Mouse (Mus musculus) intestine, postnatal 0 days (tissue): ENCODE measurements around the gene Zbed3. TPM values are rescaled to one million over a fixed set of nuclear protein-coding genes. Genes with fewer than 3 reads are reported as not detected.

Experiments used
- ATAC-seq: fragments of 200-750 bp; cut with Nextera tagmentation; 2 replicates; pipeline ENCODE4 v1.8.0; 2017; ENCODE audit warnings: mild to moderate bottlenecking, moderate TSS enrichment, moderate library complexity
- H3K27ac ChIP-seq: fragments of 300-500 bp; sonication (generic); 2 replicates; pipeline ENCODE4 v1.5.1; 2014; ENCODE audit warnings: mild to moderate bottlenecking, low read depth, low read length, moderate library complexity
- H3K27me3 ChIP-seq: fragments of 300-500 bp; sonication (generic); replicated peaks from 2 replicates; pipeline ENCODE4 v1.6.1; 2014; ENCODE audit warnings: low read length, mixed read lengths; ENCODE audit not compliant: control insufficient read depth, insufficient read depth
- H3K36me3 ChIP-seq: fragments of 300-500 bp; sonication (generic); 2 replicates; pipeline ENCODE4 v1.6.1; 2014; ENCODE audit warnings: mild to moderate bottlenecking, moderate library complexity; ENCODE audit not compliant: control insufficient read depth, insufficient read depth
- H3K4me1 ChIP-seq: fragments of 300-500 bp; sonication (generic); replicated peaks from 2 replicates; pipeline ENCODE4 v1.6.1; 2014; ENCODE audit warnings: antibody characterized with exemption, low read length, mixed read lengths; ENCODE audit not compliant: control insufficient read depth, insufficient read depth
- H3K4me2 ChIP-seq: fragments of 300-500 bp; sonication (generic); replicated peaks from 2 replicates; pipeline ENCODE4 v1.6.1; 2014; ENCODE audit warnings: low read depth, mild to moderate bottlenecking, moderate library complexity
- H3K4me3 ChIP-seq: fragments of 300-500 bp; sonication (generic); 2 replicates; pipeline ENCODE4 v1.5.1; 2014; ENCODE audit warnings: low read depth, low read length
- H3K9ac ChIP-seq: fragments of 300-500 bp; sonication (generic); 2 replicates; pipeline ENCODE4 v1.6.1; 2014; ENCODE audit warnings: mild to moderate bottlenecking, low read depth, low read length
- H3K9me3 ChIP-seq: fragments of 300-500 bp; sonication (generic); 2 replicates; pipeline ENCODE4 v1.6.1; 2016; ENCODE audit warnings: mixed run types; ENCODE audit not compliant: control insufficient read depth
- CTCF ChIP-seq: sonication (generic); IDR thresholded peaks from 2 replicates; pipeline ENCODE4 v1.5.1; 2016; ENCODE audit warnings: low read depth, mild to moderate bottlenecking, control low read depth, antibody characterized with exemption, moderate library complexity
- WGBS: fragments of 180-500 bp; shearing (Covaris S2); extraction: QIAGEN DNeasy Blood & Tissue Kit; methylation state at CpG from one replicate; pipeline ENCODE4 v1.1.7; 2014; 5-methylcytosine and 5-hydroxymethylcytosine counted together
- polyA plus RNA-seq: library from polyadenylated mRNA; unstranded; fragments of >200 nt; fragmentation: Nextera tagmentation; extraction: Ambion mirVana; gene quantifications from 2 replicates; pipeline ENCODE4 v1.2.1, GENCODE M21; 2015

Zbed3 gene
- polyA plus RNA-seq, 1 experiment from 2014 or later = 20.9 TPM

- peak overlapping the region; percentile 100 for H3K27ac ChIP-seq
- H3K9me3 ChIP-seq = no peaks in the 10 kb centered on the region
- no peak for TF ChIP-seq CTCF
- no peaks in the 10 kb centered on the region for H3K27me3 ChIP-seq
- H3K36me3 ChIP-seq = no peaks in the 10 kb centered on the region
- 6% methylated on average over 5 of the region's 5 CpGs for WGBS
- H3K4me2 ChIP-seq = peak overlapping the region; percentile 91
- peak overlapping the region; percentile 100 for H3K9ac ChIP-seq
- peaks cover 8% of the 10 kb centered on the region; the same call in 1 of the 2 replicates for H3K4me1 ChIP-seq
- peak overlapping the region; percentile 95 for H3K4me3 ChIP-seq
- no peak for ATAC-seq
Measured at GRCm38 (mm10) chr13:95327345-95327741, 3.9 kb downstream of the Zbed3 start.

DNA sequence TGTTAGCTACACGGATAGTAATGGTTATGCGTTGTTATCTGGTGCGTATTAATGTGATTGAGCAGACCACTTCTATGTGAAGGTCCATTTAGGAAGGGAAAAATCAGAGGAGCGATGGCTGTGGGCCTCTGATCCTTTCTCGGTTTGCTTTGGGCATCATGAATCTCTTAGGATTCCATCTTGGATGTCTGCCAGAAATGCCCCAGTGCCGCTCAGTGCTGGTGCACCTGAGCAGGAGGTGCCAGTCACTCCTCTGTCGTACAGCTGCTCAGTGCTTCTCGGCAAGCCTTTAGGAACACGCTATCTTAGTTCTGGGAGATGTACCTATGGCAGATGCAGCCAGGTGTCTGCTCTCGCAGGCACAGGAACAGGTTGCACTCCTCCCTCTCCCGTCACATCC is 5.4 kb downstream of the Zbed3 start:
- Histone ChIP-seq H3K4me2 (no peak overlapping the region), H3K9ac (no peak overlapping the region), H3K4me1 (peaks cover 8% of the 10 kb centered on the region; the same call in 1 of the 2 replicates), H3K4me3 (no peak overlapping the region), H3K27ac (no peak overlapping the region), H3K36me3 (no peaks in the 10 kb centered on the region), H3K27me3 (no peaks in the 10 kb centered on the region), H3K9me3 (no peaks in the 10 kb centered on the region)
- no peak for TF ChIP-seq CTCF
- 69% methylated on average over 11 of the region's 11 CpGs for WGBS
- no peak for ATAC-seq

DNA sequence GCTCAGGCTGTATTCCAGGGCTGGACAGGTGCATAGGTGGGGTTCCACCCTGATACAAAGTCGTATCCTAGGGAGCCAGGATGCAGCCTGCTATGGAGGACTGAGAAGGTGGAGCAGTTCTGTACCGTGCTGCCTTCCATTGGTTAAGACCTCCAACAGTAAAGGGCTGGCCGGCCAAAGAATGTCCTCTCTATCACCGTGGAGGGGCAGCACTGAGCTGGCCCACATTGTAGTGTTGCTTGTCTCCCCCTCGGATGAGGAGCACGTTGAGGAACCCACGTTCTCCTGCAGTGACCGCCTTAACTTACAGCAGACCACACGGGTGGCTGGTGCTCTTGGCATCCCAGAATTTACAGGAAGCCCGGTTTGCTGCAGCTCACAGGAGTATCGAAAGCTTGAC is 7.1 kb downstream of the Zbed3 start:
- H3K27me3 ChIP-seq = no peaks in the 10 kb centered on the region
- ATAC-seq = no peak
- H3K4me2 ChIP-seq = no peak overlapping the region
- H3K9me3 ChIP-seq = no peaks in the 10 kb centered on the region
- H3K27ac ChIP-seq = no peak overlapping the region
- no peak overlapping the region for H3K4me3 ChIP-seq
- TF ChIP-seq CTCF = peak; percentile 46
- WGBS = 63% methylated on average over 11 of the region's 11 CpGs
- no peak overlapping the region for H3K9ac ChIP-seq
- peaks cover 8% of the 10 kb centered on the region; the same call in 1 of the 2 replicates for H3K4me1 ChIP-seq
- 0 out of 2 replicates have a peak, but pooled peaks cover 3% of the 10 kb centered on the region for H3K36me3 ChIP-seq

- H3K27me3 ChIP-seq = no peaks in the 10 kb centered on the region
- no peak for ATAC-seq
- H3K9me3 ChIP-seq = no peaks in the 10 kb centered on the region
- H3K4me2 ChIP-seq = no peak overlapping the region
- no peak overlapping the region for H3K9ac ChIP-seq
- H3K27ac ChIP-seq = no peak overlapping the region
- H3K4me1 ChIP-seq = peaks cover 5% of the 10 kb centered on the region; the same call in 1 of the 2 replicates
- H3K36me3 ChIP-seq = peaks cover 16% of the 10 kb centered on the region; the same call in 1 of the 2 replicates
- 72% methylated on average over 11 of the region's 11 CpGs for WGBS
- no peak overlapping the region for H3K4me3 ChIP-seq
- no peak for TF ChIP-seq CTCF
Measured at GRCm38 (mm10) chr13:95332086-95332899, 8.9 kb downstream of the Zbed3 start.

DNA sequence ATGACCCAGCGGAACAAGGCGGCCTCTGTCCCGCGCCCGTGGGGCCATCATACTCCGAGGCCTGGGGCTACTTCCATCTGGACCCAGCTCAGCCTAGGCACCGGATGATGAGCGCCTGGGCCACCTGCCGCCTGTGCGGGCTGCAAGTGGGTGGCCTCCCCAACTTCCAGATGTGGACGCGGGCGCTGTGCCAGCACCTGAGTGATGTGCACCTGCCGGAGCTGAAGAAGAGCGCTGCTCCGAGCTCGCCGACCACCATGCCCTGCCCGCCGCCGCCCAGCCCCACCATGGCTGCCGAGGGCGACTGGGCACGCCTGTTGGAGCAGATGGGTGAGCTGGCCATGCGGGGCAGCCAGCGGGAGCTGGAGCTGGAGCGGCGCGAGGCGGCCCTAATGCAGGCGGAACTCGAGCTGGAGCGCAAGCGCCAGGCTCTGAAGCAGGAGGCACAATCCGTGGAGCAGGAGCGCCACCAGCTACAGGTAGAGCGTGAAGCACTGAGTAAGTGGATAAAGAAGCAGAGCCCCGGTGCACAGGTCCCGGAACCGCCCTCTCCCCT is 12.8 kb downstream of the Zbed3 start:
- H3K9me3 ChIP-seq = no peaks in the 10 kb centered on the region
- H3K4me1 ChIP-seq = no peaks in the 10 kb centered on the region
- H3K27ac ChIP-seq = no peak overlapping the region
- no peak for TF ChIP-seq CTCF
- no peak for ATAC-seq
- H3K27me3 ChIP-seq = no peaks in the 10 kb centered on the region
- no peak overlapping the region for H3K4me2 ChIP-seq
- peaks cover 28% of the 10 kb centered on the region for H3K36me3 ChIP-seq
- 79% methylated on average over 40 of the region's 40 CpGs for WGBS
- H3K9ac ChIP-seq = no peak overlapping the region
- no peak overlapping the region for H3K4me3 ChIP-seq

DNA sequence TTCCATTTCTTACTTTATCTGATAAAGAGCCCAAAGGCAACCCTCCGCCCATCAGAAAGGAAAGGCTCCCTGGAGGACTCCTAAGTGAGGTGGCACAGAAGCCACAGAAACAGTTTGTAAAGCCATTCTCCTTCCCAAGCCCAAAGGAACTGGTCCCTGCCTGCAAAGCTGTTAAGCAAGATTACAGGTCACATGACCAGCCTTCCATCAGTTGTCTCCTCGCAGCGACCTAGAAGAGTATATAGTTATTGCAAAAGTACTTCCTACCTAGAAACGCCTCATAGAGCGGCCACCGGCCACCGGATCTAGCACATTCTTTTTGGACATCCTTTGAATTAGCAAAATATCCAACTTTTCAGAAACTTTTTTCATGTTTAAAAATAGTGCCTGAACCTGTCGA is 20.1 kb downstream of the Zbed3 start:
- H3K9me3 ChIP-seq = no peaks in the 10 kb centered on the region
- H3K4me1 ChIP-seq = no peaks in the 10 kb centered on the region
- no peaks in the 10 kb centered on the region for H3K27me3 ChIP-seq
- no peak for ATAC-seq
- peaks cover 8% of the 10 kb centered on the region for H3K36me3 ChIP-seq
- no peak overlapping the region for H3K27ac ChIP-seq
- no peak for TF ChIP-seq CTCF
- no peak overlapping the region for H3K4me3 ChIP-seq
- H3K9ac ChIP-seq = no peak overlapping the region
- H3K4me2 ChIP-seq = no peak overlapping the region
- WGBS = 77% methylated on average over 8 of the region's 8 CpGs
